Mouse (Mus musculus) cortical plate, adult 2 months (tissue): ENCODE measurements at regions not wholly inside any gene's neighbourhood (a gene's known extent, or its start where the extent isn't known, plus 50 kb on each side); places are given as distances from the start of the nearest gene placed in this dataset.

Experiments
- H3K27ac ChIP-seq: fragments of 200-500 bp; 2 replicates; pipeline ENCODE4 v1.5.1; 2012; ENCODE audit warnings: low read length, control low read depth, inconsistent platforms; ENCODE audit not compliant: insufficient read depth
- H3K4me1 ChIP-seq: fragments of 200-500 bp; 2 replicates; pipeline ENCODE4 v1.6.1; 2011; ENCODE audit warnings: low read length; ENCODE audit not compliant: control insufficient read depth, insufficient read depth
- H3K4me3 ChIP-seq: fragments of 200-500 bp; 2 replicates; pipeline ENCODE4 v1.5.1; 2011; ENCODE audit warnings: mild to moderate bottlenecking, low read length, control low read depth; ENCODE audit not compliant: insufficient read depth
- CTCF ChIP-seq: fragments of 200-500 bp; IDR thresholded peaks from 2 replicates; pipeline ENCODE4 v1.5.1; 2011; ENCODE audit warnings: mild to moderate bottlenecking, control low read depth, low read length; ENCODE audit not compliant: insufficient read depth; ENCODE audit errors: extremely low read depth
- POLR2A ChIP-seq: fragments of 200-500 bp; IDR thresholded peaks from 2 replicates; pipeline ENCODE4 v1.6.1; 2011; ENCODE audit warnings: mild to moderate bottlenecking, low read length, control low read depth; ENCODE audit not compliant: insufficient read depth; ENCODE audit errors: extremely low read depth

- TF ChIP-seq POLR2A: no peak
- TF ChIP-seq CTCF: no peak
- Histone ChIP-seq H3K27ac (no peak overlapping the region), H3K4me3 (no peak overlapping the region), H3K4me1 (no peaks in the 10 kb centered on the region)
Observed at GRCm38 (mm10) chr9:74604415-74604814, 257.3 kb upstream of the Onecut1 start.

GRCm38 (mm10) chr9:74621957-74622356, 239.8 kb upstream of the Onecut1 start:
- Histone ChIP-seq H3K4me3 (no peak overlapping the region), H3K27ac (no peak overlapping the region), H3K4me1 (no peaks in the 10 kb centered on the region)
- TF ChIP-seq CTCF: no peak
- TF ChIP-seq POLR2A: no peak

- TF ChIP-seq POLR2A: no peak
- TF ChIP-seq CTCF: no peak
- Histone ChIP-seq H3K4me1 (no peaks in the 10 kb centered on the region), H3K4me3 (no peak overlapping the region), H3K27ac (no peak overlapping the region)
Observed at GRCm38 (mm10) chr9:74645394-74645793, 216.3 kb upstream of the Onecut1 start.

- no peak overlapping the region for H3K4me3 ChIP-seq
- no peak overlapping the region for H3K27ac ChIP-seq
- H3K4me1 ChIP-seq: no peaks in the 10 kb centered on the region
- TF ChIP-seq POLR2A (no peak), CTCF (no peak)
Observed at GRCm38 (mm10) chr9:74650036-74650435, 211.7 kb upstream of the Onecut1 start.

GRCm38 (mm10) chr9:74655956-74656355, 205.8 kb upstream of the Onecut1 start:
- H3K27ac ChIP-seq: no peak overlapping the region
- H3K4me3 ChIP-seq: no peak overlapping the region
- no peaks in the 10 kb centered on the region for H3K4me1 ChIP-seq
- TF ChIP-seq CTCF: no peak
- no peak for TF ChIP-seq POLR2A

- H3K27ac ChIP-seq: no peak overlapping the region
- no peaks in the 10 kb centered on the region for H3K4me1 ChIP-seq
- H3K4me3 ChIP-seq: no peak overlapping the region
- TF ChIP-seq POLR2A (no peak), CTCF (no peak)
Observed at GRCm38 (mm10) chr9:74656392-74656791, 205.3 kb upstream of the Onecut1 start.

GRCm38 (mm10) chr9:74671356-74671952, 190.3 kb upstream of the Onecut1 start:
- no peak for TF ChIP-seq CTCF
- TF ChIP-seq POLR2A: no peak

GRCm38 (mm10) chr9:74672261-74672660, 189.5 kb upstream of the Onecut1 start:
- TF ChIP-seq CTCF (no peak), POLR2A (no peak)
- no peak overlapping the region for H3K27ac ChIP-seq
- no peak overlapping the region for H3K4me3 ChIP-seq
- H3K4me1 ChIP-seq: no peaks in the 10 kb centered on the region

More at GRCm38 (mm10) chr9:74671356-74671952, 190.3 kb upstream of the Onecut1 start:
- no peaks in the 10 kb centered on the region for H3K4me1 ChIP-seq
- H3K4me3 ChIP-seq: no peak overlapping the region
- H3K27ac ChIP-seq: no peak overlapping the region

- Histone ChIP-seq H3K27ac (no peak overlapping the region), H3K4me3 (no peak overlapping the region), H3K4me1 (no peaks in the 10 kb centered on the region)
- no peak for TF ChIP-seq POLR2A
- TF ChIP-seq CTCF: no peak
Observed at GRCm38 (mm10) chr9:74698229-74698628, 163.5 kb upstream of the Onecut1 start.

- H3K4me3 ChIP-seq: no peak overlapping the region
- TF ChIP-seq POLR2A: no peak
- no peak for TF ChIP-seq CTCF
- H3K27ac ChIP-seq: no peak overlapping the region
- no peaks in the 10 kb centered on the region for H3K4me1 ChIP-seq
Observed at GRCm38 (mm10) chr9:74705698-74706097, 156.0 kb upstream of the Onecut1 start.
